Mouse (Mus musculus) midbrain, embryonic 10.5 days (tissue): ENCODE measurements around the gene Synj1. TPM values are rescaled to one million over a fixed set of nuclear protein-coding genes. Genes with fewer than 3 reads are reported as not detected.

Experiments
- DNase-seq: peaks from one replicate; pipeline ENCODE4 v3.0.0-alpha.2; 2017; ENCODE audit warnings: low spot score
- H3K27ac ChIP-seq: fragments of 300-500 bp; sonication (generic); replicated peaks from 2 replicates; pipeline ENCODE4 v1.5.1; 2016; ENCODE audit warnings: mild to moderate bottlenecking
- H3K27me3 ChIP-seq: fragments of 300-500 bp; sonication (generic); 2 replicates; pipeline ENCODE4 v1.6.1; 2016; ENCODE audit warnings: low read depth, mild to moderate bottlenecking; ENCODE audit not compliant: poor library complexity, severe bottlenecking
- H3K36me3 ChIP-seq: fragments of 300-500 bp; sonication (generic); 2 replicates; pipeline ENCODE4 v1.6.1; 2016; ENCODE audit warnings: mild to moderate bottlenecking, moderate library complexity
- H3K4me1 ChIP-seq: fragments of 300-500 bp; sonication (generic); 2 replicates; pipeline ENCODE4 v1.6.1; 2016
- H3K4me3 ChIP-seq: fragments of 300-500 bp; sonication (generic); 2 replicates; pipeline ENCODE4 v1.5.1; 2016; ENCODE audit warnings: mild to moderate bottlenecking, moderate library complexity
- H3K9me3 ChIP-seq: fragments of 300-500 bp; sonication (generic); replicated peaks from 2 replicates; pipeline ENCODE4 v1.6.1; 2016; ENCODE audit warnings: mild to moderate bottlenecking
- WGBS: fragments of 180-500 bp; shearing (Covaris S2); methylation state at CpG from one replicate; pipeline ENCODE4 v1.1.7; 2016; 5-methylcytosine and 5-hydroxymethylcytosine counted together
- polyA plus RNA-seq: library from polyadenylated mRNA; unstranded; fragments of >200 nt; fragmentation: Nextera tagmentation; extraction: Ambion mirVana; gene quantifications from 2 replicates; pipeline ENCODE4 v1.2.1, GENCODE M21; 2016

Synj1 gene
- polyA plus RNA-seq, 1 experiment from 2014 or later, result 14.8 TPM

GRCm38 (mm10) chr16:91001098-91001497 is 10.0 kb downstream of the Synj1 start:
- DNase-seq, result no peak
- WGBS, result 86% methylated on average over 2 of the region's 2 CpGs
- no peaks in the 10 kb centered on the region for H3K27me3 ChIP-seq

DNA sequence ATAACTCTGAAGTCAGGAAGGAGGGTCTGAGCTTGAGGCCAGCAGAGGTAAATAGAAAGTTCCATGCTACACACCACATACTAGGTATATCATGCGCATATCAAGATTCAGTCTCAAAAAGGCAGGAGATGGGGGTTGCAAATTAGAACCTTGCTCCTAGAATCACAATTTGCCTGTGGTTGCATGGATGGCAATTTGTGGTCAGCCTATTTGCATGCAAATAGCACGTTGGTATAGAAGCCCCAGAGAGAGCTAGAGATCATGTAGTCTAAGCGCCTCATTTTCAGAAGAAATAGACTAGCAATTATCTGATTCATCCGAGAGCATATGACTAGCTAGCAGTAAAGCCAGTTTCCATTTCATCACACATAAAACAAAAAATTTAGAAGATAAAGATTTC is 11.3 kb downstream of the Synj1 start:
- Histone ChIP-seq H3K27me3 (no peaks in the 10 kb centered on the region), H3K4me1 (peaks cover 12% of the 10 kb centered on the region; the same call in 1 of the 2 replicates), H3K4me3 (no peak overlapping the region), H3K9me3 (no peaks in the 10 kb centered on the region), H3K27ac (no peak overlapping the region), H3K36me3 (peaks cover 4% of the 10 kb centered on the region; the same call in 1 of the 2 replicates)
- 78% methylated on average over 4 of the region's 4 CpGs for WGBS
- DNase-seq, result no peak

More at GRCm38 (mm10) chr16:91001098-91001497, 10.0 kb downstream of the Synj1 start:
- Histone ChIP-seq H3K27ac (no peak overlapping the region), H3K36me3 (peaks cover 4% of the 10 kb centered on the region; the same call in 1 of the 2 replicates), H3K9me3 (no peaks in the 10 kb centered on the region), H3K4me3 (no peak overlapping the region), H3K4me1 (peaks cover 12% of the 10 kb centered on the region; the same call in 1 of the 2 replicates)

DNA sequence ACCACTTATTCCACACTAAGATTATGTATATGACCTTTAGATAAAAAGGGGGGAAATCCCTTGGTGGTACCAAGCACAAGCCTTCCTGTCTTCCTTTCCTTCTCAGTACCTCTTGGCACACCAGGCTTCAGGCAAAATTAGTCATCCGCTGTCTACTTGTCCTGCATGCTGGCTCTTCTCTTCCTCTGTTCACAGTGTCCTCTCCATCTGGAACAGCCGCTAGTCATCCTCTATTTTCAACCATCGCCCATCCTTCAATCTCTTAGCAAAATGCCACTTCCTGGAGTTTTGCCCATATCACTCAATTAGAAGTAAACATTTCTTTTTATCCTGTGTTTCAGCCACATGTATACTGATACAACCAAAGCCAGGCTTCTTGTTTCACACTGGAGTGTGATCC is 13.3 kb downstream of the Synj1 start:
- no peak overlapping the region for H3K4me3 ChIP-seq
- H3K36me3 ChIP-seq, result 0 out of 2 replicates have a peak, but pooled peaks cover under 1% of the 10 kb centered on the region
- 93% methylated on average over 3 of the region's 3 CpGs for WGBS
- no peaks in the 10 kb centered on the region for H3K27me3 ChIP-seq
- DNase-seq, result no peak
- no peaks in the 10 kb centered on the region for H3K9me3 ChIP-seq
- no peak overlapping the region for H3K27ac ChIP-seq
- H3K4me1 ChIP-seq, result peaks cover 12% of the 10 kb centered on the region; the same call in 1 of the 2 replicates

DNA sequence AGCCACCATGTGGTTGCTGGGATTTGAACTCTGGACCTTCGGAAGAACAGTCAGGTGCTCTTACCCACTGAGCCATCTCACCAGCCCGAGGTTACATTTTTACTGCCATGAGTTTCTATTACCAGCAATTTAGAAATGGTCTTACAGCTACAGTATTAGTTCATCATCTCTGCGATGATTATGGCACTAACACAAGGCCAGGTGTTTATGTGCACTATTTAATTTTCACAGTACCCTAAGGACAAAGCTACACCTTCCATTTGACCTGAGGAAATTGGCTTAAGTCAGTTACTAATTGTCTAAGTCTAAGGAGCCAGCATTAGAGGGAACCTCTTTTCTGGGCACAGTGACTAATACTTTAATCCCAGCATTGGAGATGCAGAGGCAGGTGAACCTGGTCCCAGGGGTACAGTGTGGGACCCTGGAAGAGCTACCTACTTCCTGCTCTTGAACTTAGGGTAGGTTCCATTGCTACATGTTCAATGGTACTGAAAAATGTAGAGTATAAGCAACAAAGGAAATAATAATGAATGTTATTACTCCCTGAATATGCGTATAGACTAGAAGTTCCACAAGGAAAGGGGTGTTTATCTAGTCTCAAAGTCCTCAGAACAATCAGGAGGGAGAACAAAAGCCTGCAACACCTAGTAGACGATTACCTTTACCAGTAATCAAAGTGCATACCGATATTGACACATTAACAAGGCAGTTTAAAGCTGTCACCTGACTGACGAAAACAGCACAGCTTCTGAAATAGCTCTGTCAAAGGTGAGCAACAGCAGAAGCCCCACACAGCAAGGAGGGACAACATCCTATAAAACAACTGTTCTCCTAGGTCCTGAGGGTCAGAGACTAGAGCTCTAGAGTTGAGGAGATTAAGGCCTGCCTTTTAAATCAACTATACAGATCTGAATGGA is 14.5 kb downstream of the Synj1 start:
- Histone ChIP-seq H3K36me3 (no peaks in the 10 kb centered on the region), H3K4me3 (no peak overlapping the region), H3K27me3 (no peaks in the 10 kb centered on the region), H3K27ac (no peak overlapping the region), H3K4me1 (peaks cover 12% of the 10 kb centered on the region; the same call in 1 of the 2 replicates), H3K9me3 (no peaks in the 10 kb centered on the region)
- WGBS, result 88% methylated on average over 7 of the region's 7 CpGs
- no peak for DNase-seq

DNA sequence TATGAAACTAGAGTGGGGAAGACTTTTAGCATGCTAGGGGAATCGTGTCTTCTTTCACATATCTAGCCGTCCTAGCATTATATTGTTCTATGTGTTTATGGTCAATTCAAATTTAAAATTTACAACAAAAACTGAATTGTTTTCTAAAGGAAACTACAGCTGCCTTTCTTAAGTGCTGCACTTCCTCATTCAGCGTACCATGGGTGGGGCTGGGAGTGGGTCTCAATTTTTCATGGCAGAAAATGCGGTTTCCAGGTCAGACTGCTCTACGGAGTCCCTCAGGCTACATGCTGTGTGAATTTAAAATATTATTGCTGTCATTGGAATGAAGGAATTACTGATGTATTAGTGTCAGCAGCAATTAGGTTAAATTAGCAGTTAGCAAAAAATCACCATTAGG is 15.6 kb downstream of the Synj1 start:
- Histone ChIP-seq H3K36me3 (peaks cover 8% of the 10 kb centered on the region), H3K27me3 (no peaks in the 10 kb centered on the region), H3K27ac (no peak overlapping the region), H3K4me3 (no peak overlapping the region), H3K4me1 (peaks cover 12% of the 10 kb centered on the region; the same call in 1 of the 2 replicates), H3K9me3 (no peaks in the 10 kb centered on the region)
- no peak for DNase-seq
- WGBS, result 84% methylated on average over 5 of the region's 5 CpGs

DNA sequence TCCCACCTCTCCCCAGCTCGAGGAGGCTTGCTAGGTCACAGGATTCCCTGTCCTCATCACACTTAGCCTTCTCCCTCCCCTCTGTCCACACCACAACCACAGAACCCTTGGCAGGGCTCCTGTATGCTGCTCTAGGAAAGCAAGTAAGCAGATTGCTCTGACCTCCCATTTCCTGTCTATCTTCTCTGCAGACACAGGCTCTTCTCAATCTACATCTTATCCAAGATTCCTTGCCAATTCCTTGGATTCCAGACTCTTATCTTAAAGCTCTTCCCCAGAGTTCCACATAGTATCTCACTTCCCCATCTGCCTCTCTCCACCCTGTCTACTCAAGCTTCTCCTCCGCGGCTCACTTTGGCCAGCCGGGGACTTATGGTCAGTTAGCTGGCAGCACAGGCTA is 16.1 kb downstream of the Synj1 start:
- Histone ChIP-seq H3K27ac (no peak overlapping the region), H3K4me3 (no peak overlapping the region)
- 76% methylated on average over 4 of the region's 4 CpGs for WGBS

DNA sequence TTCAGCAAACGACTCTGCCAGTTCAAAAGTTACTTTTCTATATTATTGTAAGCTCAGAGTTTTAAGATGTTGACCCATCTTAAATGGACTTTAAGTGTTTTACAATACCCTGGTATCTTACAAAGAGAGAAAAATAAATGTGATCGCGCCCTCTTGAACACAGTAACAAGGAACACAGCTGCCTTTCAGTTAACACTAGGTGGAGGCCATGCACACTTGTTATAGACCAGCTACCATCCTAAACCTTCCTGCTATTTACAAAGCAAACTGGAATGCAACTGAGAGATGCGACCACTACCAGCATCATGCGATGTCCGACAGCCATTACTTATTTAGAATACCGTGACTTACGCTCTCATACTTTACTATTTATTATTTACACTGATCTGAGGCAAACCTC is 21.9 kb downstream of the Synj1 start:
- Histone ChIP-seq H3K4me3 (no peak overlapping the region), H3K9me3 (no peaks in the 10 kb centered on the region), H3K27me3 (no peaks in the 10 kb centered on the region), H3K4me1 (no peaks in the 10 kb centered on the region), H3K27ac (no peak overlapping the region), H3K36me3 (peaks cover 25% of the 10 kb centered on the region)
- no peak for DNase-seq
- 96% methylated on average over 8 of the region's 8 CpGs for WGBS

More for the DNA sequence above, 16.1 kb downstream of the Synj1 start:
- H3K36me3 ChIP-seq, result peaks cover 13% of the 10 kb centered on the region
- no peaks in the 10 kb centered on the region for H3K27me3 ChIP-seq
- no peaks in the 10 kb centered on the region for H3K9me3 ChIP-seq
- no peak for DNase-seq
- peaks cover 12% of the 10 kb centered on the region; the same call in 1 of the 2 replicates for H3K4me1 ChIP-seq

- H3K4me3 ChIP-seq, result no peak overlapping the region
- no peaks in the 10 kb centered on the region for H3K27me3 ChIP-seq
- peaks cover 25% of the 10 kb centered on the region for H3K36me3 ChIP-seq
- DNase-seq, result no peak
- WGBS, result 95% methylated on average over 3 of the region's 3 CpGs
- H3K9me3 ChIP-seq, result no peaks in the 10 kb centered on the region
- no peak overlapping the region for H3K27ac ChIP-seq
- no peaks in the 10 kb centered on the region for H3K4me1 ChIP-seq
Observed at GRCm38 (mm10) chr16:90988665-90989064, 22.4 kb downstream of the Synj1 start.

DNA sequence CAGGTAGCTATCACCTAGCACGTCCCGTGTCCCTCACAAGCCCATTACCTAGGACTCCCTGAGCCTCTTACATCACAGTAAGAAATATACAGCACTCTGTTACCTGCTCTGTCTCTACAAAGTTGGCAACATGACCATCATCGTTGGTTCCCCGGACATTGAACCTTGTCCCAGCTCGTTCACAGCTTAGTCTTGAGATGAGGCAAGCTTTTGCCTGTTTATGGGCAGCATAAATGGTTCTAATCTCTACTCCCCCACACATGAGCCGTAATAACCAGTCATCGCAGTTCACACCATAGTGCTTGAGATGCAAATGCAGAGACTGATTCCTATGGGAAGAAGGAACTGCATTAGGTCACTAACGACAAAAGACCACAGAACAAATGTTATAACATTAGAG is 23.1 kb downstream of the Synj1 start:
- DNase-seq, result no peak
- H3K9me3 ChIP-seq, result no peaks in the 10 kb centered on the region
- peaks cover 25% of the 10 kb centered on the region for H3K36me3 ChIP-seq
- H3K4me3 ChIP-seq, result no peak overlapping the region
- WGBS, result 92% methylated on average over 8 of the region's 8 CpGs
- no peaks in the 10 kb centered on the region for H3K27me3 ChIP-seq
- no peaks in the 10 kb centered on the region for H3K4me1 ChIP-seq
- H3K27ac ChIP-seq, result no peak overlapping the region

- WGBS, result 96% methylated on average over 6 of the region's 6 CpGs
- no peaks in the 10 kb centered on the region for H3K9me3 ChIP-seq
- H3K4me1 ChIP-seq, result no peaks in the 10 kb centered on the region
- DNase-seq, result no peak
- H3K4me3 ChIP-seq, result no peak overlapping the region
- no peaks in the 10 kb centered on the region for H3K27me3 ChIP-seq
- H3K36me3 ChIP-seq, result peaks cover 37% of the 10 kb centered on the region
- no peak overlapping the region for H3K27ac ChIP-seq
Observed at GRCm38 (mm10) chr16:90971004-90971403, 40.1 kb downstream of the Synj1 start.

DNA sequence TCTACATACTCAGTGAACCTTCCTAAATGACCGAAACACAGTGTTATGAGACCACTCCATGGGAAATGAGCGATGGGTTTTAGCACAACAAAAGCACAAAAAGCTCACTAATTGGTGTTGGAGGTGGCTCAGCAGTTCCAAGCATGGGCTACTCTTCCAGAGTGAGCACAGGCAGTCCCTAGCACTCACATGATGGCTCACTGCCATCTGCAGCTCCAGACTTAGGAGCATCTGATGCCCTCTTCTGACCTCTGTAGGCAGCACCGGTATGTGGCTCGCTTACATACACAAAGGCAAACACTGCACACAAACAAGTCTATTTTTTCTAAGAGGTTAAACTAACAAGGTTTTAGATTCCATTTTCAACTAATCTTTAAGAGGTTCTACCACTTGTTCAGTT is 44.9 kb downstream of the Synj1 start:
- WGBS, result 82% methylated on average over 4 of the region's 4 CpGs
- H3K4me3 ChIP-seq, result no peak overlapping the region
- H3K36me3 ChIP-seq, result peaks cover 51% of the 10 kb centered on the region
- DNase-seq, result no peak
- no peaks in the 10 kb centered on the region for H3K27me3 ChIP-seq
- no peaks in the 10 kb centered on the region for H3K4me1 ChIP-seq
- no peak overlapping the region for H3K27ac ChIP-seq
- no peaks in the 10 kb centered on the region for H3K9me3 ChIP-seq

GRCm38 (mm10) chr16:90964302-90964701 is 46.8 kb downstream of the Synj1 start:
- no peak overlapping the region for H3K27ac ChIP-seq
- H3K9me3 ChIP-seq, result no peaks in the 10 kb centered on the region
- WGBS, result 92% methylated on average over 10 of the region's 10 CpGs
- no peaks in the 10 kb centered on the region for H3K27me3 ChIP-seq
- H3K4me1 ChIP-seq, result no peaks in the 10 kb centered on the region
- H3K4me3 ChIP-seq, result no peak overlapping the region
- DNase-seq, result no peak
- peaks cover 50% of the 10 kb centered on the region for H3K36me3 ChIP-seq

GRCm38 (mm10) chr16:90963866-90964265 is 47.2 kb downstream of the Synj1 start:
- H3K4me3 ChIP-seq, result no peak overlapping the region
- peaks cover 46% of the 10 kb centered on the region for H3K36me3 ChIP-seq
- H3K27ac ChIP-seq, result no peak overlapping the region
- 90% methylated on average over 10 of the region's 10 CpGs for WGBS
- H3K9me3 ChIP-seq, result no peaks in the 10 kb centered on the region
- no peaks in the 10 kb centered on the region for H3K27me3 ChIP-seq
- H3K4me1 ChIP-seq, result no peaks in the 10 kb centered on the region
- no peak for DNase-seq
